Mouse (Mus musculus) spleen, postnatal 4 days (tissue): ENCODE data around the gene Trim8.

ENCODE experiments used
- DNase-seq, 2 experiments: peaks; one replicate each; pipeline ENCODE4 v3.0.0; 2022; ENCODE audit warnings: low spot score in 2 of 2

Trim8 gene

GRCm38 (mm10) chr19:46504822-46505417 lies 3.4 kb downstream of the Trim8 start:
- DNase-seq = no peak

- DNase-seq = no peak
Observed at GRCm38 (mm10) chr19:46505646-46506371, 4.3 kb downstream of the Trim8 start.

GRCm38 (mm10) chr19:46506372-46506717 lies 4.8 kb downstream of the Trim8 start:
- no peak for DNase-seq

GRCm38 (mm10) chr19:46507181-46507581 lies 5.7 kb downstream of the Trim8 start:
- no peak for DNase-seq

- DNase-seq = no peak
Observed at GRCm38 (mm10) chr19:46507806-46508205, 6.3 kb downstream of the Trim8 start.

GRCm38 (mm10) chr19:46508738-46509137 lies 7.2 kb downstream of the Trim8 start:
- DNase-seq = no peak

- DNase-seq = no peak
Observed at GRCm38 (mm10) chr19:46509202-46509601, 7.7 kb downstream of the Trim8 start.

GRCm38 (mm10) chr19:46509736-46510135 lies 8.2 kb downstream of the Trim8 start:
- DNase-seq = no peak

GRCm38 (mm10) chr19:46510401-46510800 lies 8.9 kb downstream of the Trim8 start:
- no peak for DNase-seq

GRCm38 (mm10) chr19:46510824-46511223 lies 9.3 kb downstream of the Trim8 start:
- no peak for DNase-seq

- DNase-seq = no peak
Observed at GRCm38 (mm10) chr19:46511263-46511662, 9.8 kb downstream of the Trim8 start.

GRCm38 (mm10) chr19:46514387-46514786 lies 12.9 kb downstream of the Trim8 start:
- no peak for DNase-seq

- DNase-seq = no peak
Observed at GRCm38 (mm10) chr19:46515287-46515821, 13.9 kb downstream of the Trim8 start.

- DNase-seq = no peak
Observed at GRCm38 (mm10) chr19:46516667-46517528, 15.4 kb downstream of the Trim8 start.

- DNase-seq = no peak
Observed at GRCm38 (mm10) chr19:46517529-46518351, 16.2 kb downstream of the Trim8 start.

- no peak for DNase-seq
Observed at GRCm38 (mm10) chr19:46518352-46518787, 16.9 kb downstream of the Trim8 start.

- DNase-seq = no peak
Observed at GRCm38 (mm10) chr19:46518828-46519621, 17.5 kb downstream of the Trim8 start.

- DNase-seq = no peak
Observed at GRCm38 (mm10) chr19:46521698-46522097, 20.2 kb downstream of the Trim8 start.

GRCm38 (mm10) chr19:46522433-46523044 lies 21.0 kb downstream of the Trim8 start:
- no peak for DNase-seq

- no peak for DNase-seq
Observed at GRCm38 (mm10) chr19:46523131-46523479, 21.6 kb downstream of the Trim8 start.
